Mouse (Mus musculus): ENCODE measurements at regions not wholly inside any gene's neighbourhood (a gene's known extent, or its start where the extent isn't known, plus 50 kb on each side); places are given as distances from the start of the nearest gene placed in this dataset.

GRCm38 (mm10) chr13:60001637-60002036 lies 175.5 kb downstream of the Gas1 start:
- TF ChIP-seq TAL1 (IDR thresholded peaks at IDR 0.05; ENCODE audit: low read length) = no peak
- TF ChIP-seq GATA1 (IDR thresholded peaks at IDR 0.05; ENCODE audit: low read length) = no peak
- Histone ChIP-seq H3K27me3 (ENCODE audit: control insufficient read depth) (no peaks in the 10 kb centered on the region), H3K36me3 (ENCODE audit: control insufficient read depth) (no peaks in the 10 kb centered on the region), H3K4me3 (replicated peaks) (no peak overlapping the region), H3K4me1 (ENCODE audit: control insufficient read depth) (no peaks in the 10 kb centered on the region), H3K9me3 (ENCODE audit: control insufficient read depth, low read length) (no peaks in the 10 kb centered on the region)

GRCm38 (mm10) chr13:60000618-60001347 lies 176.4 kb downstream of the Gas1 start:
- no peaks in the 10 kb centered on the region for H3K9me3 ChIP-seq (ENCODE audit: control insufficient read depth, low read length)
- H3K4me3 ChIP-seq (replicated peaks) = no peak overlapping the region
- no peaks in the 10 kb centered on the region for H3K4me1 ChIP-seq (ENCODE audit: control insufficient read depth)
- no peaks in the 10 kb centered on the region for H3K36me3 ChIP-seq (ENCODE audit: control insufficient read depth)
- TF ChIP-seq TAL1 (IDR thresholded peaks at IDR 0.05; ENCODE audit: low read length) = no peak
- no peak for TF ChIP-seq GATA1 (IDR thresholded peaks at IDR 0.05; ENCODE audit: low read length)
- no peaks in the 10 kb centered on the region for H3K27me3 ChIP-seq (ENCODE audit: control insufficient read depth)

- H3K27me3 ChIP-seq (ENCODE audit: control insufficient read depth) = no peaks in the 10 kb centered on the region
- no peaks in the 10 kb centered on the region for H3K4me1 ChIP-seq (ENCODE audit: control insufficient read depth)
- H3K9me3 ChIP-seq (ENCODE audit: control insufficient read depth, low read length) = no peaks in the 10 kb centered on the region
- no peak for TF ChIP-seq GATA1 (IDR thresholded peaks at IDR 0.05; ENCODE audit: low read length)
- no peak for TF ChIP-seq TAL1 (IDR thresholded peaks at IDR 0.05; ENCODE audit: low read length)
- H3K36me3 ChIP-seq (ENCODE audit: control insufficient read depth) = no peaks in the 10 kb centered on the region
- no peak overlapping the region for H3K4me3 ChIP-seq (replicated peaks)
Observed at GRCm38 (mm10) chr13:59997431-59997830, 174.5 kb upstream of the Tut7 start.

DNA sequence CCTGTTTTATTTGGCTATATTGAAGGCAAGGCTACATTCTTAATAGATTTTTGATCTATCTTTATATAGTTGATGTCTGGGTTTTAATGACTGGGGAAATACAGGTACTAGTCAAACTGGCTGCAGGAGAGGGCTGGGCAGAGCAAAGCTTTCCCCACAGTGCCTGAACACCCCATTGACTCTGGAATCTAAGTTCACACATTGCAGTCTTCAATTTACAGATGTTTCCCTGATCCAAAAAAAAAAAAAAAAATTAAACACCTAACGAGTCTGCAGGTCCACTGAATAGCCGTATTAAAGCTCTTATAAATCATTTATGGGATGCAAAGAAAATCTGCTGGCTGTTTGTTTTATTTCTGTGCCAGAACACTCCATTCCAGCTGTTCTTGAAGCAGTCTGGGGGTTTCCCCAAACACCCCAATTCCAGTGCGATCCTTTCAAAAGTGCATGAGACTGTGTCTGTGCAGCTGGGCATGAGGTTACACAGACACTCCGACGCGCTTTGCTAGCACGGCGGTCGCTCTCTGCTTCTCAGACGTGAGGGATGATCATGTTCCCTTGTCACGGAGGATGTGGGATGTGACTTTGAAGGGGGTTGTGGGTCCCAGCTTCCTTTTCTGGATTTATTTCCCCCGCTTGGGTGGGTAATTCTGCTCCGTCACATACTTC lies 173.3 kb upstream of the Tut7 start:
- no peaks in the 10 kb centered on the region for H3K9me3 ChIP-seq (ENCODE audit: control insufficient read depth, low read length)
- H3K4me1 ChIP-seq (ENCODE audit: control insufficient read depth) = no peaks in the 10 kb centered on the region
- no peak overlapping the region for H3K4me3 ChIP-seq (replicated peaks)
- H3K27me3 ChIP-seq (ENCODE audit: control insufficient read depth) = no peaks in the 10 kb centered on the region
- TF ChIP-seq TAL1 (IDR thresholded peaks at IDR 0.05; ENCODE audit: low read length) = no peak
- no peak for TF ChIP-seq GATA1 (IDR thresholded peaks at IDR 0.05; ENCODE audit: low read length)
- H3K36me3 ChIP-seq (ENCODE audit: control insufficient read depth) = no peaks in the 10 kb centered on the region

DNA sequence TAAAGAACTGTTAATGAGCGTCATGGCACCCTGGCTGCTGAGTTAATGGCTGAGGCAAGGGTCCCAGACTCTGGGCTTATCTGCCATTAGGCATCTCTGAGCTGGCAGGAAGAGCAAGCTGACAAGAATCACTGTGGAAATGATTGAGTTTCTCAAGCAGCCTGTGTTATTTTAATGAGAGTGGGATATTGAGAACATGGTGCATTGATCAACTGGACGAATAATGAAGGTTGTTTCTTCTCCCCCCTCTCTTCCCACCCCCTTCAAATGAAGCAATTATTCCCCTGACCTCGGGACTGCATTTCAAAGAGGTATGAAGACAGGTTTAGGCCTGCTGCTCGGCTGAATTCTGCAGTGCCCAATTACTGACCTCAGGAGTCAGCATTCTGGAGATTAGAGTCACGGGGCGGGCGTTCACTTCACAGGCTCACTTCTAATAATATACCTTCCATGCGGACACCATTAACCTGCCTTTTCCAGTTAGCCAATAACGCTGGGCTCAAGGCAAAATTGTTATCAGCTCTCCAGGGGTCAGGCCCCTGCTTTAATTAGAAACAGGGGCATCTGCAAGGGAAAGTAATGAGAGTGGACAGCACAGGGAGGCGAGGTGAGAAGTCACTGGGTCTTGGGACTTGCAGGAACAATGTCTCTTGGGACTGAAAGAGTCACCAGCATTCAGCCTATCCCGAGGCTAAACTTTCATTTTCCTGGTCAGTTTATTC lies 170.0 kb upstream of the Tut7 start:
- H3K4me1 ChIP-seq (ENCODE audit: control insufficient read depth) = no peaks in the 10 kb centered on the region
- H3K36me3 ChIP-seq (ENCODE audit: control insufficient read depth) = no peaks in the 10 kb centered on the region
- H3K9me3 ChIP-seq (ENCODE audit: control insufficient read depth, low read length) = no peaks in the 10 kb centered on the region
- TF ChIP-seq TAL1 (IDR thresholded peaks at IDR 0.05; ENCODE audit: low read length) (no peak), GATA1 (IDR thresholded peaks at IDR 0.05; ENCODE audit: low read length) (no peak)
- H3K4me3 ChIP-seq (replicated peaks) = no peak overlapping the region
- no peaks in the 10 kb centered on the region for H3K27me3 ChIP-seq (ENCODE audit: control insufficient read depth)

DNA sequence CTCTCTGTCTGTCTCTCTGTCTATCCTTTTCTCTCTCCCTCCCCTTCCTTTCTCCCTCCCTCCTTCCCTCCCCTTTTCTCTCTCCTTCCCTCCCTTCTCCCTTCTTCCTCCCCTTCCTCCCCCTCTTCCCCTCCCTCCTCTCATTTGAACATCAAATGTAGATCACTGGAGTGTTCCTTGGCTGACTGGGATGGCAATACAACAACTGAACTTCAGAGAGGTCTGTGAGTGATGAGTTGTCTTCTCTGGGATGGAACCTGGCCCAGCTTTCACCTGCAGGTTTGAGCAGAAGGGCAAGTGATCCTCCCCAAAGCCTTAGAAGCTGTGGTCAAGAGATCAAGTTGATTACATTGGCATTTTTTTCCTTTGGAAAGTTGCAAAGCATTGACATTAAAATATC lies 169.4 kb upstream of the Tut7 start:
- no peaks in the 10 kb centered on the region for H3K36me3 ChIP-seq (ENCODE audit: control insufficient read depth)
- TF ChIP-seq TAL1 (IDR thresholded peaks at IDR 0.05; ENCODE audit: low read length) (no peak), GATA1 (IDR thresholded peaks at IDR 0.05; ENCODE audit: low read length) (no peak)
- H3K4me3 ChIP-seq (replicated peaks) = no peak overlapping the region
- H3K4me1 ChIP-seq (ENCODE audit: control insufficient read depth) = no peaks in the 10 kb centered on the region
- no peaks in the 10 kb centered on the region for H3K27me3 ChIP-seq (ENCODE audit: control insufficient read depth)
- no peaks in the 10 kb centered on the region for H3K9me3 ChIP-seq (ENCODE audit: control insufficient read depth, low read length)

GRCm38 (mm10) chr13:59990402-59991280 lies 167.7 kb upstream of the Tut7 start:
- TF ChIP-seq TAL1 (IDR thresholded peaks at IDR 0.05; ENCODE audit: low read length) = no peak
- no peak for TF ChIP-seq GATA1 (IDR thresholded peaks at IDR 0.05; ENCODE audit: low read length)
- no peak overlapping the region for H3K4me3 ChIP-seq (replicated peaks)
- no peaks in the 10 kb centered on the region for H3K36me3 ChIP-seq (ENCODE audit: control insufficient read depth)
- H3K27me3 ChIP-seq (ENCODE audit: control insufficient read depth) = no peaks in the 10 kb centered on the region
- H3K9me3 ChIP-seq (ENCODE audit: control insufficient read depth, low read length) = no peaks in the 10 kb centered on the region
- no peaks in the 10 kb centered on the region for H3K4me1 ChIP-seq (ENCODE audit: control insufficient read depth)

- Histone ChIP-seq H3K36me3 (ENCODE audit: control insufficient read depth) (no peaks in the 10 kb centered on the region), H3K27me3 (ENCODE audit: control insufficient read depth) (no peaks in the 10 kb centered on the region), H3K4me1 (ENCODE audit: control insufficient read depth) (no peaks in the 10 kb centered on the region), H3K9me3 (ENCODE audit: control insufficient read depth, low read length) (no peaks in the 10 kb centered on the region), H3K4me3 (replicated peaks) (no peak overlapping the region)
- TF ChIP-seq TAL1 (IDR thresholded peaks at IDR 0.05; ENCODE audit: low read length) (no peak), GATA1 (IDR thresholded peaks at IDR 0.05; ENCODE audit: low read length) (no peak)
Observed at GRCm38 (mm10) chr13:59988393-59988965, 165.5 kb upstream of the Tut7 start.
